Mouse (Mus musculus) megakaryocyte, embryonic 14.5 days (primary cell): ENCODE results near the gene Snap25. TPM values are rescaled to one million over a fixed set of nuclear protein-coding genes. Genes with fewer than 3 reads are reported as not detected.
A peak's percentile ranks its signal among the peaks of the same experiment; 100 is the strongest.

Experiments used
- H3K27me3 ChIP-seq: replicated peaks from 2 replicates; pipeline ENCODE3; 2012; ENCODE audit warnings: inconsistent platforms
- H3K36me3 ChIP-seq: replicated peaks from 2 replicates; pipeline ENCODE3; 2012; ENCODE audit warnings: low read length, inconsistent platforms, mixed read lengths
- H3K4me1 ChIP-seq: 2 replicates; pipeline ENCODE4 v1.6.1; 2012; ENCODE audit warnings: inconsistent platforms
- H3K4me3 ChIP-seq: replicated peaks from 2 replicates; pipeline ENCODE3; 2012; ENCODE audit warnings: moderate library complexity, mild to moderate bottlenecking, inconsistent platforms
- H3K9me3 ChIP-seq: 2 replicates; pipeline ENCODE4 v1.6.1; 2012; ENCODE audit warnings: inconsistent platforms
- FLI1 ChIP-seq: IDR thresholded peaks from 2 replicates; pipeline ENCODE4 v1.6.1; 2012; ENCODE audit warnings: low read length, inconsistent platforms, mixed read lengths
- GATA1 ChIP-seq: IDR thresholded peaks from 3 replicates; pipeline ENCODE4 v1.6.1; 2012; ENCODE audit warnings: mixed read lengths, low read length, inconsistent platforms, borderline replicate concordance
- polyA plus RNA-seq: library from polyadenylated mRNA; stranded (reverse); fragments of >175 nt; gene quantifications from 2 replicates; pipeline ENCODE4 v1.2.3, GENCODE M21; 2012; ENCODE audit warnings: low replicate concordance; ENCODE audit not compliant: insufficient read depth

Snap25 gene
- polyA plus RNA-seq, 1 experiment = 0.12 TPM

GRCm38 (mm10) chr2:136679280-136680221, 33.7 kb upstream of the Snap25 start:
- Histone ChIP-seq H3K36me3 (no peaks in the 10 kb centered on the region), H3K4me3 (peak overlapping the region; percentile 92), H3K9me3 (peaks cover 13% of the 10 kb centered on the region), H3K27me3 (peaks cover 27% of the 10 kb centered on the region), H3K4me1 (peaks cover 19% of the 10 kb centered on the region)
- TF ChIP-seq GATA1 (no peak), FLI1 (no peak)

- peaks cover 13% of the 10 kb centered on the region for H3K9me3 ChIP-seq
These were observed 30.9 kb upstream of the Snap25 start for GRCm38 (mm10) chr2:136682146-136682860.

GRCm38 (mm10) chr2:136686195-136686594, 27.1 kb upstream of the Snap25 start:
- Histone ChIP-seq H3K4me1 (no peaks in the 10 kb centered on the region), H3K4me3 (no peak overlapping the region), H3K36me3 (no peaks in the 10 kb centered on the region), H3K27me3 (no peaks in the 10 kb centered on the region), H3K9me3 (peaks cover 13% of the 10 kb centered on the region)
- TF ChIP-seq GATA1 (no peak), FLI1 (no peak)

More at GRCm38 (mm10) chr2:136682146-136682860, 30.9 kb upstream of the Snap25 start:
- Histone ChIP-seq H3K4me1 (peaks cover 19% of the 10 kb centered on the region), H3K27me3 (peaks cover 27% of the 10 kb centered on the region), H3K36me3 (no peaks in the 10 kb centered on the region), H3K4me3 (no peak overlapping the region)
- TF ChIP-seq GATA1 (no peak), FLI1 (no peak)

- no peaks in the 10 kb centered on the region for H3K36me3 ChIP-seq
- H3K4me3 ChIP-seq = no peak overlapping the region
- peaks cover 10% of the 10 kb centered on the region for H3K9me3 ChIP-seq
- no peaks in the 10 kb centered on the region for H3K27me3 ChIP-seq
- H3K4me1 ChIP-seq = no peaks in the 10 kb centered on the region
- TF ChIP-seq FLI1 = no peak
These were observed 25.9 kb upstream of the Snap25 start for GRCm38 (mm10) chr2:136687316-136687715.

GRCm38 (mm10) chr2:136689476-136689875, 23.8 kb upstream of the Snap25 start:
- TF ChIP-seq GATA1 (no peak), FLI1 (no peak)
- Histone ChIP-seq H3K4me1 (no peaks in the 10 kb centered on the region), H3K9me3 (no peaks in the 10 kb centered on the region), H3K4me3 (no peak overlapping the region), H3K27me3 (no peaks in the 10 kb centered on the region), H3K36me3 (no peaks in the 10 kb centered on the region)

- Histone ChIP-seq H3K4me3 (no peak overlapping the region), H3K36me3 (no peaks in the 10 kb centered on the region), H3K9me3 (no peaks in the 10 kb centered on the region), H3K4me1 (no peaks in the 10 kb centered on the region), H3K27me3 (no peaks in the 10 kb centered on the region)
- TF ChIP-seq GATA1 (no peak), FLI1 (no peak)
These were observed 21.6 kb upstream of the Snap25 start for GRCm38 (mm10) chr2:136691681-136692080.

- peaks cover 5% of the 10 kb centered on the region for H3K9me3 ChIP-seq
- H3K27me3 ChIP-seq = no peaks in the 10 kb centered on the region
- H3K4me1 ChIP-seq = no peaks in the 10 kb centered on the region
- no peaks in the 10 kb centered on the region for H3K36me3 ChIP-seq
- H3K4me3 ChIP-seq = no peak overlapping the region
- TF ChIP-seq FLI1 (no peak), GATA1 (no peak)
These were observed 13.6 kb upstream of the Snap25 start for GRCm38 (mm10) chr2:136699429-136700227.

- Histone ChIP-seq H3K27me3 (no peaks in the 10 kb centered on the region), H3K9me3 (peaks cover 7% of the 10 kb centered on the region), H3K4me3 (no peak overlapping the region), H3K36me3 (no peaks in the 10 kb centered on the region), H3K4me1 (no peaks in the 10 kb centered on the region)
- no peak for TF ChIP-seq FLI1
- no peak for TF ChIP-seq GATA1
These were observed 9.9 kb upstream of the Snap25 start for GRCm38 (mm10) chr2:136703376-136703775.

GRCm38 (mm10) chr2:136711155-136711554, 2.1 kb upstream of the Snap25 start:
- H3K4me3 ChIP-seq = no peak overlapping the region

More at GRCm38 (mm10) chr2:136711155-136711554, 2.1 kb upstream of the Snap25 start:
- 0 out of 2 replicates have a peak, but pooled peaks cover 2% of the 10 kb centered on the region for H3K9me3 ChIP-seq
- peaks cover 16% of the 10 kb centered on the region for H3K27me3 ChIP-seq
- TF ChIP-seq FLI1 (no peak), GATA1 (no peak)
- peaks cover 6% of the 10 kb centered on the region; the same call in 1 of the 2 replicates for H3K4me1 ChIP-seq
- H3K36me3 ChIP-seq = no peaks in the 10 kb centered on the region
